Mouse (Mus musculus) forebrain, embryonic 16.5 days (tissue): Measurements from ENCODE around the gene Ncapd2. TPM values are rescaled to one million over a fixed set of nuclear protein-coding genes. Genes with fewer than 3 reads are reported as not detected.

ENCODE experiments used
- ATAC-seq: fragments of 200-750 bp; cut with Nextera tagmentation; 2 replicates; pipeline ENCODE4 v1.8.0; 2017; ENCODE audit warnings: mild to moderate bottlenecking, moderate library complexity
- H3K27ac ChIP-seq: fragments of 300-500 bp; sonication (generic); 2 replicates; pipeline ENCODE4 v1.5.1; 2014; ENCODE audit warnings: low read length, control low read depth
- H3K27me3 ChIP-seq: fragments of 300-500 bp; sonication (generic); replicated peaks from 2 replicates; pipeline ENCODE4 v1.6.1; 2014; ENCODE audit warnings: low read length; ENCODE audit not compliant: control insufficient read depth, insufficient read depth
- H3K36me3 ChIP-seq: fragments of 300-500 bp; sonication (generic); 2 replicates; pipeline ENCODE4 v1.6.1; 2014; ENCODE audit not compliant: control insufficient read depth, insufficient read depth
- H3K4me1 ChIP-seq: fragments of 300-500 bp; sonication (generic); replicated peaks from 2 replicates; pipeline ENCODE4 v1.6.1; 2014; ENCODE audit warnings: low read length; ENCODE audit not compliant: control insufficient read depth, insufficient read depth
- H3K4me2 ChIP-seq: fragments of 300-500 bp; sonication (generic); 2 replicates; pipeline ENCODE4 v1.6.1; 2014; ENCODE audit warnings: mild to moderate bottlenecking, low read length, control low read depth
- H3K4me3 ChIP-seq: fragments of 300-500 bp; sonication (generic); replicated peaks from 2 replicates; pipeline ENCODE4 v1.5.1; 2014; ENCODE audit warnings: mild to moderate bottlenecking, low read length, control low read depth
- H3K9ac ChIP-seq: fragments of 300-500 bp; sonication (generic); replicated peaks from 2 replicates; pipeline ENCODE4 v1.6.1; 2014; ENCODE audit warnings: low read depth, low read length, control low read depth
- H3K9me3 ChIP-seq: fragments of 300-500 bp; sonication (generic); 2 replicates; pipeline ENCODE4 v1.6.1; 2016; ENCODE audit warnings: low read length; ENCODE audit not compliant: control insufficient read depth
- WGBS: fragments of 180-500 bp; shearing (Covaris S2); extraction: QIAGEN DNeasy Blood & Tissue Kit; methylation state at CpG from one replicate; pipeline ENCODE4 v1.1.7; 2014; 5-methylcytosine and 5-hydroxymethylcytosine counted together
- microRNA-seq: library from miRNA; unstranded; fragments of <30 nt; microRNA quantifications from one replicate; pipeline ENCODE4, GENCODE M21; 2017
- polyA plus RNA-seq: library from polyadenylated mRNA; unstranded; fragments of >200 nt; fragmentation: Nextera tagmentation; extraction: Ambion mirVana; gene quantifications from 2 replicates; pipeline ENCODE4 v1.2.1, GENCODE M21; 2015

The Ncapd2 gene
- polyA plus RNA-seq, 1 experiment from 2014 or later, result 91.6 TPM

DNA sequence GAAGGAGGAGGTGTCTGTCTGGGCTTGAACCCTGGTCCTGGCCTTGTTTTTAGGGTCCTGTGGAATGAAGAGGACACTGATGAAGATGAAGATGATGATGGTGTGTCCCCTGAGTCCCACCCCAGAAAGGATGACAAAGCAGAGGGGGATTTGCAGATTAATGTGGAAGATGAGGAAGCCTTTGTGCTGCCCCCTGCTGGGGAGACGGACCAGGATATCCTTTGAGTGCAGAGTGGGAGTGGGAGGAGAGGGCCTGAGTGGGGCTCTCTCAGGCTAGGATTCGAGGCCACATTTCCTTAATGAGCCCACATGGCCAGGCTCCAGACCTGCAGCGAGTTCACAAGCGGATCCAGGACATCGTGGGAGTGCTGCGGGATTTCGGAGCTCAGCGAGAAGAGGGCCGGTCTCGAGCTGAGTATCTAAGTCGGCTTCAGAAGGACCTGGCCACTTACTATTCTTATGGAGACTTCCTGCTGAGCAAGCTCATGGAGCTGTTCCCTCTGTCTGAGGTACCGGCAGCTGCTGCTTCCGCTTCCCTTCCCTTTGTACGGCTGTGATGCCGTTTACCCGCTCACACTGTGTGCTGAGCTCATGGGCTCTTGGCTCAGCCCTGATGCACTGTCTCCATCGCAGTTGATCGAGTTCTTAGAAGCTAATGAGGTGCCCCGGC, 54.4 kb downstream of the Ncapd2 start:
- Histone ChIP-seq H3K27ac (no peak overlapping the region), H3K27me3 (no peaks in the 10 kb centered on the region), H3K9ac (no peak overlapping the region), H3K4me2 (no peak overlapping the region), H3K4me1 (peaks cover 5% of the 10 kb centered on the region), H3K36me3 (peaks cover 35% of the 10 kb centered on the region), H3K4me3 (no peak overlapping the region), H3K9me3 (no peaks in the 10 kb centered on the region)
- WGBS, result 86% methylated on average over 19 of the region's 19 CpGs
- no peak for ATAC-seq

DNA sequence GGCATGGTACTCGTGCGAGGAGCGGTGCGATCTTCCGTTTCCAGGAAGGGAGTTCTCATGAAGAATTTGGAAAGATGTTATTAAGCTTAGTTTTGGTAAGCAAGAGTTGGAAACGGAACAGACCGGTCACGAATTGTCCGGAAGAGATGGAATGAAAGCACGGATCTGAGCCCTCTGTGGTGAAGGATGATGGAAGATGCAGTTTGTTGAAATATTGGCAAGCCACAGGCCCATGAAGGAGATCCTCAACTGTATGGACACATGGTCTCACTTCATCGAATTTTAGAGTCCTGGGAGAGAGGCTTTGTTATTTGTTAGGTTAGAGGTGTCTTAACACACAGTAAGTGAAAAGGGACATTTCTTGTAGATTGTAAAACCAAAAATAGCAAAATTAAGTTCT, 59.0 kb downstream of the Ncapd2 start:
- peak overlapping the region; percentile 57 for H3K4me3 ChIP-seq
- H3K27ac ChIP-seq, result no peak overlapping the region
- peaks cover 9% of the 10 kb centered on the region for H3K4me1 ChIP-seq
- 5% methylated on average over 11 of the region's 11 CpGs for WGBS
- no peaks in the 10 kb centered on the region for H3K27me3 ChIP-seq
- ATAC-seq, result no peak
- H3K9me3 ChIP-seq, result no peaks in the 10 kb centered on the region
- H3K9ac ChIP-seq, result peak overlapping the region; percentile 72
- peak overlapping the region; percentile 80 for H3K4me2 ChIP-seq
- H3K36me3 ChIP-seq, result peaks cover 23% of the 10 kb centered on the region

DNA sequence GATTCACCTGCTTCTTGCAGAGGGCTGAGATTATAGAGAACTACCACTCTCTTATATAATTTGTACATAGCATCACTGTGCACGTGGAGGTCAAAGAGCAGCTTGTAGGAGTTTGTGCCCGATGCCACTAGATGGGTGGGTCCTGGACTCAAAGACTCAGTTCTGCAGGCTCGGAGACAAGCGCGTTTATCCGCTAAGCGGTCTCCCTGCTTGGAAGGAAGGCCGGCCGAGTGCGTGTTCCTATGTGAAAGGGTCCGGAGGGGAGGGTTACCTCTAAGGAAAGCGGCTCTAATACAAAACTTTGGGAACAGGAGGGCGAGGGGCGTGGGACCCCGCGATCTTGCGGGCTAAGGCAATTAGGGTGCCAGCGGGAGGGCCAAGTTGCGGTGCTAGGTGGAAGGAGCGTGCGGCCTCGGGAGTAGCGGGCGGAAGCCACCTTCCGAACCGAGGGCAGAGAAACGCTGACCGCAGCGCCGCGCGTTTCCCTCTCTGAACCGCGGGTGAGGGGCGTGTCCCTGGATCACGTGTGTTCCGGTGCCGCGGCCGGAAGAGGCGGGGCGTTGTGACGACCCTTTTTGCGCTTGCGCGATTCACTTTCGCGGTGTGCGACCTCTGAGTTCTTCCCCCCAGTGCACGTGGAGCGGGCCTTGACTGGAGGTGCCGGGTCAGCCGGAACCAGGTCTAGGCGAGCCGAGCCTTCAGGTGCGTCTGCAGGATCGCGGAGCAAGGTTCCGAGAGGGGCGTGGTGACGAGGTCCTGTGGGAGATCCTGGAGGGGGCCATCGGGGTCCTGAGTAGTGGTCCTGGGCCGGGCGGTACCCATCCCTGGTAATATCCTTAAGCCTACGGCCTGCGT, 60.0 kb downstream of the Ncapd2 start, which contains the start of gene Nop2:
TSS of gene Nop2 (plus strand) at position 608 of the 855 bp plus-strand sequence.
- peaks cover 26% of the 10 kb centered on the region for H3K36me3 ChIP-seq
- H3K4me2 ChIP-seq, result peak within 1 kb of the TSS; percentile 81
- ATAC-seq, result peak; percentile 94
- peak within 1 kb of the TSS; percentile 57 for H3K4me3 ChIP-seq
- peak within 1 kb of the TSS; percentile 72 for H3K9ac ChIP-seq
- WGBS, result under 1% methylated on average over 62 of the region's 66 CpGs
- peaks cover 9% of the 10 kb centered on the region for H3K4me1 ChIP-seq
- H3K9me3 ChIP-seq, result no peaks in the 10 kb centered on the region
- no peaks in the 10 kb centered on the region for H3K27me3 ChIP-seq
- H3K27ac ChIP-seq, result peak within 1 kb of the TSS; percentile 80

DNA sequence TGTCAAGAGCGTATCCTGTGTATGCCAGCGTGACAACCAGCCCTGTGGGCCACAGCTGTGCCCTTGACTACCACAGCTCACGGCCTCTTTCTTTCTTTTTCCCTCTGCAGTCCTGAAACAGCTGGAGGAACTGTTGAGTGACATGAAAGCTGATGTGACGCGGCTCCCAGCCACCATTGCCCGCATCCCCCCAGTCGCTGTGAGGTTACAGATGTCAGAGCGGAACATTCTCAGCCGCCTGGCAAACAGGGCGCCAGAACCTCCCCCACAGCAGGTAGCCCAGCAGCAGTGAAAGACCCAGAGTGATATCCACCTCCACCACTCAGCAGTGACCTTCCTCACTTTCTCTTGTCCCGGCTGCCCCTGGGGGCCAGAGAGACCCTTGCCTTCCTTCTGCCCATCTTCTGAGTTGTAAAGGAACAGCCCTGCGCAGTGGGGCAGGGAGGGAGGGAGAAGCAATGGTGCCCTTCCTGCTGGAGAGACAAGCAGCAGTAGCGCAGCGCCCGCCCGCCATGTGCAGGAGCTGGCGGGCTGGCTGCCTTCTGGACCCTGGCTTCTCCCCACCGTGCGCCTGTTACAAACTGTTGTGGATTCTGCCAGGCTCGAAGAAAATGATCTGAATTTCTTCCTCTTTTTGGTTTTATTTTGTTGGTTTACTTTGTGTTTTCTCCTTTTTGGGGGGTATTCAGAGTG, 61.6 kb downstream of the Ncapd2 start:
- peaks cover 30% of the 10 kb centered on the region for H3K36me3 ChIP-seq
- WGBS, result 85% methylated on average over 19 of the region's 20 CpGs

DNA sequence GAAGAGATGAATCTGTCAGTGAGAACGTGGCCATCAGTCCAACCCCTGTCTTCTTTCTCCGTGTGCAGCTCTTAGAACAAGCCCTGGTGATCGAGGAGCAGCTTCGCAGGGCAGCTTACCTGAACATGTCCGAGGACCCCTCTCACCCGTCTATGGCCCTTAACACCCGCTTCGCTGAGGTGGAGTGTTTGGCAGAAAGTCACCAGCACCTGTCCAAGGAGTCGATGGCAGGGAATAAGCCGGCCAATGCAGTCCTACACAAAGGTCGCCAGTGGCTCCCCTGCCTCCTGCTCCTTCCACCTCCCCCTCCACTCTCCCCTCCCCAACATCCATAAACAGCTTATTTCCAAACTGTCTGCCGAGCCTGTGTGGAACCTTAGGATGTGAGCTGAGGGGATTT, 62.8 kb downstream of the Ncapd2 start:
- no peak overlapping the region for H3K4me2 ChIP-seq
- H3K4me1 ChIP-seq, result peaks cover 9% of the 10 kb centered on the region
- no peak overlapping the region for H3K9ac ChIP-seq
- H3K27ac ChIP-seq, result no peak overlapping the region
- no peaks in the 10 kb centered on the region for H3K27me3 ChIP-seq
- H3K4me3 ChIP-seq, result no peak overlapping the region
- peaks cover 39% of the 10 kb centered on the region for H3K36me3 ChIP-seq
- H3K9me3 ChIP-seq, result no peaks in the 10 kb centered on the region
- 94% methylated on average over 12 of the region's 12 CpGs for WGBS
- ATAC-seq, result no peak

More for the DNA sequence above, 61.6 kb downstream of the Ncapd2 start:
- Histone ChIP-seq H3K27ac (no peak overlapping the region), H3K4me3 (no peak overlapping the region), H3K27me3 (no peaks in the 10 kb centered on the region), H3K9ac (no peak overlapping the region), H3K4me2 (no peak overlapping the region), H3K9me3 (no peaks in the 10 kb centered on the region), H3K4me1 (peaks cover 9% of the 10 kb centered on the region)
- ATAC-seq, result no peak

DNA sequence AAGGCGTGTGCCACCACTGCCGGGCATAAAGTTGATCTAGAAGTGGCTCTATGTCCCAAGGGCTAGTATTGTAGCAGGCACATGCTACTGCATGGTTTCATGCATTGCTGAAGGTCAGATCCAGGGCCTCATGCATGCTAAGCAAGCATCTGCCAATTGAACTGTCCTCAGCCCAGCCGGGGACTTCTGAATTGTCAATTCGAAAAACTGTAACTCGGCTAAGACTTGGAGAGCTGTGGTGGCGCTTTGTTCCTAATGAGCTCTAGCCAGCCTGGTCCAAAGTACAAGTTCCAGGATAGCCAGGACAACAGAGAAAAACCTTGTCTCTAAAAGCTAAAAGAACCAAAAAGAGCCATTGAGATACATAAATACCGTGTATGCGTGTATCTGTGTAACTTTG, 72.1 kb downstream of the Ncapd2 start:
- WGBS, result 89% methylated on average over 8 of the region's 8 CpGs
- Histone ChIP-seq H3K36me3 (peaks cover 65% of the 10 kb centered on the region), H3K9ac (no peak overlapping the region)

More for the DNA sequence above, 72.1 kb downstream of the Ncapd2 start:
- ATAC-seq, result no peak
- Histone ChIP-seq H3K4me2 (no peak overlapping the region), H3K4me3 (no peak overlapping the region), H3K27ac (no peak overlapping the region), H3K4me1 (no peaks in the 10 kb centered on the region), H3K27me3 (no peaks in the 10 kb centered on the region), H3K9me3 (no peaks in the 10 kb centered on the region)

Small RNAs within 50 kb of the gene (microRNA-seq; reads per million reads assigned to microRNA genes)
- gene Mir3098, result 1.0 reads per million
- not detected for gene Mir8113

Other genes starting within 250 kb of the Ncapd2 start
- gene Cops7a, start 226.2 kb downstream of the Ncapd2 start, polyA plus RNA-seq, result 94.4 and 96.7 TPM in 2 replicates
- 36.6 and 44.7 TPM in 2 replicates for gene Pianp, start 195.0 kb downstream of the Ncapd2 start, polyA plus RNA-seq
- gene Zfp384, start 182.6 kb downstream of the Ncapd2 start, polyA plus RNA-seq, result 15.2 and 19.0 TPM in 2 replicates
- 200 and 204 TPM in 2 replicates for gene Ing4, start 151.9 kb downstream of the Ncapd2 start, polyA plus RNA-seq
- gene Acrbp, start 142.0 kb downstream of the Ncapd2 start, polyA plus RNA-seq, result 21.4 and 31.6 TPM in 2 replicates
- 0.44 and 0.60 TPM in 2 replicates for gene Lpar5, start 123.8 kb downstream of the Ncapd2 start, polyA plus RNA-seq
- gene Chd4, start 95.7 kb downstream of the Ncapd2 start, polyA plus RNA-seq, result 78.1 and 79.8 TPM in 2 replicates
- gene Nop2, start 59.8 kb downstream of the Ncapd2 start, polyA plus RNA-seq, result 54.4 and 55.3 TPM in 2 replicates
- gene Iffo1, start 46.5 kb downstream of the Ncapd2 start, polyA plus RNA-seq, result 17.3 and 19.3 TPM in 2 replicates
- 1,297 and 1,346 TPM in 2 replicates for gene Gapdh, start 25.2 kb downstream of the Ncapd2 start, polyA plus RNA-seq
- gene Mrpl51, start 100 bp upstream of the Ncapd2 start, polyA plus RNA-seq, result 137 and 140 TPM in 2 replicates
- 5.5 and 7.3 TPM in 2 replicates for gene Vamp1, start 23.9 kb upstream of the Ncapd2 start, polyA plus RNA-seq
- 3.8 and 4.5 TPM in 2 replicates for gene Tapbpl, start 40.2 kb upstream of the Ncapd2 start, polyA plus RNA-seq
- gene Cd27, start 45.3 kb upstream of the Ncapd2 start, polyA plus RNA-seq, result 1.8 TPM in 1 of 2 replicates, not detected in the other
- not detected in 2 replicates for gene Tuba3a, start 94.3 kb upstream of the Ncapd2 start, polyA plus RNA-seq
- gene Ltbr, start 122.2 kb upstream of the Ncapd2 start, polyA plus RNA-seq, result 10.4 and 11.6 TPM in 2 replicates
- 0.34 and 0.39 TPM in 2 replicates for gene Scnn1a, start 129.0 kb upstream of the Ncapd2 start, polyA plus RNA-seq
- gene Tnfrsf1a, start 157.7 kb upstream of the Ncapd2 start, polyA plus RNA-seq, result 13.2 and 18.2 TPM in 2 replicates
- gene Plekhg6, start 189.1 kb upstream of the Ncapd2 start, polyA plus RNA-seq, result 0.07 TPM in 1 of 2 replicates, not detected in the other